Mouse (Mus musculus): Measurements from ENCODE around the gene Olfr577.

The Olfr577 gene

GRCm38 (mm10) chr7:102975843-102976242 lies at the start of gene Olfr577:
Gene Olfr577 (minus strand): TSS chr7:102975943.
- DNase-seq (ENCODE audit: low spot score) = no peak

GRCm38 (mm10) chr7:102989224-102989623 lies 13.5 kb upstream of the Olfr577 start, which contains the start of gene Olfr578:
Gene Olfr578 (minus strand): TSS chr7:102989324.
- DNase-seq (ENCODE audit: low spot score) = no peak

GRCm38 (mm10) chr7:102974399-102974798 lies 1.3 kb downstream of the Olfr577 start:
- no peak for DNase-seq (ENCODE audit: low spot score)

- DNase-seq (ENCODE audit: low spot score) = no peak
These were observed 13.4 kb downstream of the Olfr577 start, which contains the start of gene Olfr576 for GRCm38 (mm10) chr7:102962360-102962759. Gene Olfr576 (plus strand): TSS chr7:102962660.

GRCm38 (mm10) chr7:102958593-102958992 lies 17.1 kb downstream of the Olfr577 start, which contains the start of gene Olfr575:
Gene Olfr575 (minus strand): TSS chr7:102958775.
- DNase-seq (ENCODE audit: low spot score) = no peak

- DNase-seq (ENCODE audit: low spot score) = no peak
These were observed 17.6 kb downstream of the Olfr577 start for GRCm38 (mm10) chr7:102958137-102958536.

GRCm38 (mm10) chr7:102950732-102951131 lies 25.0 kb downstream of the Olfr577 start:
- no peak for DNase-seq (ENCODE audit: low spot score)

- no peak for DNase-seq (ENCODE audit: low spot score)
These were observed 27.6 kb downstream of the Olfr577 start, which contains the start of gene Olfr574 for GRCm38 (mm10) chr7:102948167-102948566. Gene Olfr574 (plus strand): TSS chr7:102948467.

- no peak for DNase-seq (ENCODE audit: low spot score)
These were observed 32.3 kb downstream of the Olfr577 start for GRCm38 (mm10) chr7:102943417-102943816.

GRCm38 (mm10) chr7:102942475-102942874 lies 33.3 kb downstream of the Olfr577 start, which contains the start of gene Olfr573-ps1:
Gene Olfr573-ps1 (minus strand): TSS chr7:102942575.
- DNase-seq (ENCODE audit: low spot score) = no peak

- DNase-seq (ENCODE audit: low spot score) = no peak
These were observed 48.6 kb downstream of the Olfr577 start for GRCm38 (mm10) chr7:102927105-102927504.

GRCm38 (mm10) chr7:102924109-102924508 lies 51.6 kb downstream of the Olfr577 start, which contains the start of gene Olfr572:
Gene Olfr572 (plus strand): TSS chr7:102924409.
- no peak for DNase-seq (ENCODE audit: low spot score)
